Mouse (Mus musculus): ENCODE data around the gene Kcnj5. TPM values are rescaled to one million over a fixed set of nuclear protein-coding genes. Genes with fewer than 3 reads are reported as not detected.

Kcnj5 gene
- total and polyA plus RNA-seq, 3 experiments = 0.11 TPM; not detected in 2

DNA sequence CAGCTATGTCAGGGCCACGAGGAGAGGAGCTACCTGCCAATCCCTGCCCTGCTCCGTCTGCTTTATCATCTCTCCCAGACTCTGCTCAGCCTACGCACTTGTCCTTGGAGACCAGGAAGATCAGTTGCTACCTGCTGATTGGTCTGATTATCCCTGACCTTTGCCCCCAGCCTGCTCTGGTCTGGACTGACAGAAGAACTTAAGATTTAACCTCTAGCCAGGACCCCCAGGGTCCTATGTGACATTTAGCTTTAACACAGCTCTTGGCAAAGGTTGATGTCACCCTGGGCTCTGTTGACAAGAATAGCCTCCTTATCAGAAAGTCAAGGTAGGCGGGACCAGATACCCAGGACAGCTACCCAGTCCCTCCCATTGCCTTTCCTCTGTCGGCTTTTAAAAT, 3.3 kb downstream of the Kcnj5 start:
- Histone ChIP-seq H3K36me3 (replicated peaks) (no peaks in the 10 kb centered on the region), H3K9me3 (replicated peaks) (peaks cover 15% of the 10 kb centered on the region), H3K4me1 (ENCODE audit: insufficient read depth, low read depth, low read length) (no peaks in the 10 kb centered on the region), H3K4me3 (ENCODE audit: low read depth, low read length) (no peak overlapping the region), H3K27me3 (ENCODE audit: insufficient read depth, low read length) (no peaks in the 10 kb centered on the region; the same call in none of the 2 replicates)
- ATAC-seq (ENCODE audit: extremely low read depth, insufficient number of reproducible peaks, low FRiP score, poor library complexity, severe bottlenecking) (no peak), DNase-seq (ENCODE audit: low spot score) (no peak)
- TF ChIP-seq CTCF (IDR thresholded peaks at IDR 0.05; ENCODE audit: low read depth, low read length) = no peak
- no peak for TF ChIP-seq GATA2 (IDR thresholded peaks at IDR 0.05; ENCODE audit: borderline replicate concordance, low read depth, low read length)
- TF ChIP-seq POLR2AphosphoS5 (IDR thresholded peaks at IDR 0.05; ENCODE audit: insufficient replicate concordance, low read depth, low read length) = no peak
- no peak for TF ChIP-seq GATA1 (IDR thresholded peaks at IDR 0.05; ENCODE audit: borderline replicate concordance, low read length)
- TF ChIP-seq TAL1 (conservative IDR thresholded peaks at IDR 0.05; ENCODE audit: low read depth, low read length) = no peak

DNA sequence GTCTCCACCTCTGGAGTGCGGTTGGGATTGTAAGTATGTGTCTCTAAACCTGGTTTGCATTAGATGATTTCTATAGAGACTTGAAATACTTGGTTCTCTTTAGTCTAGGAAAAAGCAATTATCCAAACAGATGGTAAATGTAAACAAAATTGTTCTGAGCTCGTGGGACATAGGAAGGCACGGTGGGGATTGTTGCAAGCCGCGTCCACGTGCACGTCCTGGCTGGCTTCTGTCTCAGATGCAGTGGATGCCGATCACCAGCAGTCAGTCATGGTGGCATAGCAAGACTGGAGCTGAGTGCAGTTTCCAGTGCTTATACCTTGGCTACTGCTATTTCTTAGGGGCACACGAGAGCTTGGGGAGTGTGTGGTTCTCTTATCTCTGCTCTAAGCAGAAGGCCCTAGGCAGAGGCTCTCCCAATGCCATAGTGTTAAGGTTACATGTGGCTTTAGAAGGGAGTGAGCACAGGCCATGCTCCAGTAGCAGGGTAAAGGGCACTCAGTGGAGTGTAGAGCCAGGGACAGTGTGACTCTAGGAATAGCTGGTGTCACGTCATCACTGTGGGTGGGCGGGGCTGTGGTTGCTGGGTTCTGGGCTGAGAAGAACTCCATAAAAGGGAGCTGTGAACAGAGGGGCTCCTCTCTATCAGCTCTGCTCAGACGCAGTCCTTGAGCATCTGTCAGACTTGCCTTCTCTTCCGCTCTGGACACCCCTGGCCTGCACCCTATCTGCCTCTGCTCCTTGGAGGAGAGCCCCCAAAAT, 8.6 kb downstream of the Kcnj5 start:
- Histone ChIP-seq H3K36me3 (replicated peaks) (no peaks in the 10 kb centered on the region), H3K4me1 (ENCODE audit: insufficient read depth, low read depth, low read length) (no peaks in the 10 kb centered on the region), H3K27me3 (ENCODE audit: insufficient read depth, low read length) (no peaks in the 10 kb centered on the region), H3K4me3 (ENCODE audit: low read depth, low read length) (no peak overlapping the region), H3K9me3 (replicated peaks) (peaks cover 18% of the 10 kb centered on the region; the same call in 1 of the 2 replicates)
- no peak for ATAC-seq (ENCODE audit: extremely low read depth, insufficient number of reproducible peaks, low FRiP score, poor library complexity, severe bottlenecking)
- no peak for DNase-seq (ENCODE audit: low spot score)
- TF ChIP-seq TAL1 (conservative IDR thresholded peaks at IDR 0.05; ENCODE audit: low read depth, low read length) = no peak
- TF ChIP-seq POLR2AphosphoS5 (IDR thresholded peaks at IDR 0.05; ENCODE audit: insufficient replicate concordance, low read depth, low read length) = no peak
- no peak for TF ChIP-seq GATA1 (IDR thresholded peaks at IDR 0.05; ENCODE audit: borderline replicate concordance, low read length)
- TF ChIP-seq GATA2 (IDR thresholded peaks at IDR 0.05; ENCODE audit: borderline replicate concordance, low read depth, low read length) = no peak
- TF ChIP-seq CTCF (IDR thresholded peaks at IDR 0.05; ENCODE audit: low read depth, low read length) = no peak

- TF ChIP-seq POLR2AphosphoS5 (IDR thresholded peaks at IDR 0.05; ENCODE audit: insufficient replicate concordance, low read depth, low read length) (no peak), GATA2 (IDR thresholded peaks at IDR 0.05; ENCODE audit: borderline replicate concordance, low read depth, low read length) (no peak), GATA1 (IDR thresholded peaks at IDR 0.05; ENCODE audit: borderline replicate concordance, low read length) (no peak), CTCF (IDR thresholded peaks at IDR 0.05; ENCODE audit: low read depth, low read length) (no peak), TAL1 (conservative IDR thresholded peaks at IDR 0.05; ENCODE audit: low read depth, low read length) (no peak)
Measured at GRCm38 (mm10) chr9:32331162-32331561, 13.0 kb downstream of the Kcnj5 start.

DNA sequence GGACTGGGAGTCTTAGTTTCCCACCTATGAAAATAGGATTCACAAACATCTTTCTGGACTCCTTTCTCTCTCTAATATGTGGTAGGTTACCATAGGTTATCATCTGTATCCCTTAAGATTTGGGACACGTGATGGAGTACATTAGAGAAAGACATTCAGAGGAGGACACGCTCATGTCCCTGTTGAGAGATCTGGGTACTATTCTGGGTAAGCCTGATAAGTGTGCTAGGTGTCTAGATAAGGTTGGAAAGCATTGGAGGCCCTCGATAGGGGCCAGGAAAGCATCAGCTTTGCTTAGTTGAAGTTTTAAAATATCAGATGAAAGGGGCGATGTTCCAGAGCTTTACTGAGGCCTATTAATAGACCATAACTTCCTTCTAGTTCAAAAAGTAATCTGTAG, 15.4 kb downstream of the Kcnj5 start:
- H3K36me3 ChIP-seq (replicated peaks) = no peaks in the 10 kb centered on the region
- ATAC-seq (ENCODE audit: extremely low read depth, insufficient number of reproducible peaks, low FRiP score, poor library complexity, severe bottlenecking) (no peak), DNase-seq (ENCODE audit: low spot score) (no peak)
- TF ChIP-seq GATA1 (IDR thresholded peaks at IDR 0.05; ENCODE audit: borderline replicate concordance, low read length) (no peak), GATA2 (IDR thresholded peaks at IDR 0.05; ENCODE audit: borderline replicate concordance, low read depth, low read length) (no peak), TAL1 (conservative IDR thresholded peaks at IDR 0.05; ENCODE audit: low read depth, low read length) (no peak), CTCF (IDR thresholded peaks at IDR 0.05; ENCODE audit: low read depth, low read length) (no peak), POLR2AphosphoS5 (IDR thresholded peaks at IDR 0.05; ENCODE audit: insufficient replicate concordance, low read depth, low read length) (no peak)
- no peak overlapping the region for H3K4me3 ChIP-seq (ENCODE audit: low read depth, low read length)
- H3K27me3 ChIP-seq (ENCODE audit: insufficient read depth, low read length) = no peaks in the 10 kb centered on the region
- H3K4me1 ChIP-seq (ENCODE audit: insufficient read depth, low read depth, low read length) = no peaks in the 10 kb centered on the region
- 0 out of 2 replicates have a peak, but pooled peaks cover 8% of the 10 kb centered on the region for H3K9me3 ChIP-seq (replicated peaks)

More at GRCm38 (mm10) chr9:32331162-32331561, 13.0 kb downstream of the Kcnj5 start:
- DNase-seq (ENCODE audit: low spot score) (no peak), ATAC-seq (ENCODE audit: extremely low read depth, insufficient number of reproducible peaks, low FRiP score, poor library complexity, severe bottlenecking) (no peak)
- Histone ChIP-seq H3K36me3 (replicated peaks) (no peaks in the 10 kb centered on the region), H3K27me3 (ENCODE audit: insufficient read depth, low read length) (no peaks in the 10 kb centered on the region), H3K4me3 (ENCODE audit: low read depth, low read length) (no peak overlapping the region), H3K9me3 (replicated peaks) (peaks cover 19% of the 10 kb centered on the region; the same call in 1 of the 2 replicates), H3K4me1 (ENCODE audit: insufficient read depth, low read depth, low read length) (no peaks in the 10 kb centered on the region)

GRCm38 (mm10) chr9:32323610-32324009, 20.5 kb downstream of the Kcnj5 start:
- Histone ChIP-seq H3K9me3 (replicated peaks) (peaks cover 16% of the 10 kb centered on the region), H3K27me3 (ENCODE audit: insufficient read depth, low read length) (no peaks in the 10 kb centered on the region), H3K4me3 (ENCODE audit: low read depth, low read length) (no peak overlapping the region), H3K4me1 (ENCODE audit: insufficient read depth, low read depth, low read length) (no peaks in the 10 kb centered on the region), H3K36me3 (replicated peaks) (no peaks in the 10 kb centered on the region)
- TF ChIP-seq CTCF (IDR thresholded peaks at IDR 0.05; ENCODE audit: low read depth, low read length) (no peak), POLR2AphosphoS5 (IDR thresholded peaks at IDR 0.05; ENCODE audit: insufficient replicate concordance, low read depth, low read length) (no peak), GATA1 (IDR thresholded peaks at IDR 0.05; ENCODE audit: borderline replicate concordance, low read length) (no peak), GATA2 (IDR thresholded peaks at IDR 0.05; ENCODE audit: borderline replicate concordance, low read depth, low read length) (no peak), TAL1 (conservative IDR thresholded peaks at IDR 0.05; ENCODE audit: low read depth, low read length) (no peak)
- ATAC-seq (ENCODE audit: extremely low read depth, insufficient number of reproducible peaks, low FRiP score, poor library complexity, severe bottlenecking) = no peak
- no peak for DNase-seq (ENCODE audit: low spot score)

DNA sequence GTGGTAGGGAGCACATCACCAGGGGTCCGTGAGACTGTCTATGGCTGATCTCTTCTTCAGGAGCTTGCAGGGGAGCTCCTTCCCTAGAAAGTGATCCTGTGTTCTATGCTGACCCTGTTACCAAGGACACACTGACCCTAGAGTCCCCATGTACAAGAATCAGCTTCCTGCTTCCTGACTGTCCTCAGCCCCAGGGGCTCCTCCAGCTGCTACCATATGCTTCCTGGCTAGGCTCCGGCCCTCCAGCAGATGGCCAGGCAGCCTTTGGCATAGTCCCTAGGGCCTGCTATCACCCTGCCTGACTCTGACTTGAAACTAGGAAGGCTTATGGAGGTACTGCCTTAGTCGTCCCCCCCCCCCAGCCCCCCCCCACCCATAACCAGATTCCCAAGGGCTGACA, 24.0 kb downstream of the Kcnj5 start:
- Histone ChIP-seq H3K36me3 (replicated peaks) (no peaks in the 10 kb centered on the region), H3K4me1 (ENCODE audit: insufficient read depth, low read depth, low read length) (no peaks in the 10 kb centered on the region), H3K27me3 (ENCODE audit: insufficient read depth, low read length) (no peaks in the 10 kb centered on the region), H3K4me3 (ENCODE audit: low read depth, low read length) (no peak overlapping the region), H3K9me3 (replicated peaks) (peaks cover 18% of the 10 kb centered on the region)
- DNase-seq (ENCODE audit: low spot score) (no peak), ATAC-seq (ENCODE audit: extremely low read depth, insufficient number of reproducible peaks, low FRiP score, poor library complexity, severe bottlenecking) (no peak)
- TF ChIP-seq TAL1 (conservative IDR thresholded peaks at IDR 0.05; ENCODE audit: low read depth, low read length) (no peak), GATA1 (IDR thresholded peaks at IDR 0.05; ENCODE audit: borderline replicate concordance, low read length) (no peak), POLR2AphosphoS5 (IDR thresholded peaks at IDR 0.05; ENCODE audit: insufficient replicate concordance, low read depth, low read length) (no peak), CTCF (IDR thresholded peaks at IDR 0.05; ENCODE audit: low read depth, low read length) (no peak), GATA2 (IDR thresholded peaks at IDR 0.05; ENCODE audit: borderline replicate concordance, low read depth, low read length) (no peak)
